Mouse (Mus musculus) layer of hippocampus, adult 11-12 months (tissue): ENCODE measurements around the gene P3h3.
"Not testable (repeated sequence)": the region's sequence is repeated elsewhere in the genome, so short reads cannot be mapped to it uniquely, and the experiment has no call there.

Source experiments
- DNase-seq: peaks from one replicate; pipeline ENCODE4 v3.0.0; 2022; ENCODE audit warnings: low spot score

P3h3 gene

GRCm38 (mm10) chr6:124831199-124831598 is 26.4 kb downstream of the P3h3 start:
- not testable (repeated sequence) for DNase-seq

GRCm38 (mm10) chr6:124829799-124830700 is 27.5 kb downstream of the P3h3 start:
- peak; percentile 95 for DNase-seq

- DNase-seq = peak; percentile 99
Measured at GRCm38 (mm10) chr6:124828868-124829798, 28.4 kb downstream of the P3h3 start, which contains the start of the genes Usp5 and Cdca3. Gene Usp5, minus strand, starts transcription at chr6:124829484. Gene Cdca3, plus strand, starts transcription at chr6:124829547.

GRCm38 (mm10) chr6:124828101-124828592 is 29.4 kb downstream of the P3h3 start:
- no peak for DNase-seq

GRCm38 (mm10) chr6:124822049-124822448 is 35.5 kb downstream of the P3h3 start:
- no peak for DNase-seq

- DNase-seq = no peak
Measured at GRCm38 (mm10) chr6:124820891-124821290, 36.7 kb downstream of the P3h3 start.

GRCm38 (mm10) chr6:124817971-124818370 is 39.6 kb downstream of the P3h3 start:
- no peak for DNase-seq

GRCm38 (mm10) chr6:124817563-124817962 is 40.0 kb downstream of the P3h3 start:
- no peak for DNase-seq

- no peak for DNase-seq
Measured at GRCm38 (mm10) chr6:124817125-124817524, 40.4 kb downstream of the P3h3 start.

GRCm38 (mm10) chr6:124816611-124817010 is 40.9 kb downstream of the P3h3 start:
- no peak for DNase-seq

- DNase-seq = no peak
Measured at GRCm38 (mm10) chr6:124814858-124815774, 42.4 kb downstream of the P3h3 start.

- no peak for DNase-seq
Measured at GRCm38 (mm10) chr6:124814448-124814847, 43.1 kb downstream of the P3h3 start.

- DNase-seq = peak; percentile 92
Measured at GRCm38 (mm10) chr6:124813933-124814332, 43.6 kb downstream of the P3h3 start, which contains the start of gene Tpi1. Gene Tpi1, minus strand, starts transcription at chr6:124814296.

GRCm38 (mm10) chr6:124813496-124813895 is 44.1 kb downstream of the P3h3 start:
- DNase-seq = peak; percentile 74

GRCm38 (mm10) chr6:124812848-124813247 is 44.7 kb downstream of the P3h3 start:
- DNase-seq = no peak

GRCm38 (mm10) chr6:124811701-124812560 is 45.6 kb downstream of the P3h3 start:
- DNase-seq = no peak

GRCm38 (mm10) chr6:124811403-124811665 is 46.2 kb downstream of the P3h3 start:
- no peak for DNase-seq

- not testable (repeated sequence) for DNase-seq
Measured at GRCm38 (mm10) chr6:124810566-124811402, 46.8 kb downstream of the P3h3 start.

GRCm38 (mm10) chr6:124809775-124810538 is 47.6 kb downstream of the P3h3 start:
- DNase-seq = no peak
